Mouse (Mus musculus): Measurements from ENCODE around the gene Ptprn2. TPM values are rescaled to one million over a fixed set of nuclear protein-coding genes. Genes with fewer than 3 reads are reported as not detected.

The Ptprn2 gene
- polyA plus RNA-seq, 1 experiment: 0.22 TPM

DNA sequence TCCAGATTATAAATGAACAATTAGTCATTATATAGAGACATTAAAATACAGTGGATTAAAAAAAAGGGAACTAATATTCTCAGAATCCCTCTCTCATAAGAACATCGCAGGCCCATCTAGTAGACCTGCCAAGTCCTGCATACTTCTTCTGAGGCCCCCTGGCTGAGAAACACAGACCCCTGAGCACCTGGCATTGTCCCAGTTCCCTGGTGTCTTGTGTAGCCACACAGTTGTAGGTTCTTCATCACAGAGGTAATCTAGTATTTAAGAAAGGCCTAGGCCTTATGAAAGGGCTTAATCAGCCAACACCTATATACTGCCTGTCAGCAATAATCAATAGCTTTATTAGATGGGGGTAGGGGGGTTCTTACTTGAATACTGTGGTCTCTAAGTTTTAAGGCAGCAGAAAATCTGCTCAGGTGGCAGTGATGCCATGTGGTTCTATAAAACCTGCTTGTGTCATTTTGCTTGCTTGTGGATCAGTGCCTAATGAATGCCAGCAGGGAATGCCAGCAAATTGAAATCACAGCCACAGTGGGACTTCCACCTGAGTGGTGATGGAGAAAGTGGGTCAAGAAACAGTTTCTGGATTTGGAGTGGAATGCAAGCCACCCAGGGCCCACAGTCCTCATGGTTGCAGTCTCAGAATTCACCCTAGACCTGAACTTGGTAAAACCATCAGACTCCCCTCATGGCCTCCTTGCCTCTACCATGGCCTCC lies 388.5 kb downstream of the Ptprn2 start:
- Histone ChIP-seq H3K79me2 (ENCODE audit: control insufficient read depth, insufficient read depth) (no peaks in the 10 kb centered on the region), H3K4me3 (no peak overlapping the region), H3K27me3 (ENCODE audit: control insufficient read depth, insufficient read depth, insufficient read length) (no peaks in the 10 kb centered on the region), H3K4me2 (ENCODE audit: low read depth) (no peak overlapping the region), H3K36me3 (ENCODE audit: control insufficient read depth, insufficient read depth) (no peaks in the 10 kb centered on the region), H3ac (ENCODE audit: control insufficient read depth, insufficient read length) (no peak overlapping the region)
- TF ChIP-seq SRF (IDR thresholded peaks at IDR 0.05; ENCODE audit: control insufficient read depth, insufficient read length, low read depth) (no peak), MAX (IDR thresholded peaks at IDR 0.05; ENCODE audit: low read depth) (no peak), MYOG (IDR thresholded peaks at IDR 0.05; ENCODE audit: control insufficient read depth in 1 of 3, insufficient read depth in 1 of 3, insufficient read length in 2 of 3, low read depth in 2 of 3) (no peak), MYOD1 (IDR thresholded peaks at IDR 0.05; ENCODE audit: control insufficient read depth in 1 of 3, insufficient read length in 2 of 3, low read depth in 2 of 3) (no peak), POLR2AphosphoS2 (IDR thresholded peaks at IDR 0.05; ENCODE audit: insufficient read length, low read depth) (no peak), USF1 (IDR thresholded peaks at IDR 0.05; ENCODE audit: low read depth) (no peak), TCF12 (IDR thresholded peaks at IDR 0.05; ENCODE audit: insufficient read depth, poor library complexity, severe bottlenecking) (no peak), POLR2A (IDR thresholded peaks at IDR 0.05; ENCODE audit: insufficient read length, low read depth) (no peak), E2F4 (IDR thresholded peaks at IDR 0.05; ENCODE audit: insufficient read depth) (no peak), CEBPB (IDR thresholded peaks at IDR 0.05; ENCODE audit: insufficient read depth, poor library complexity, severe bottlenecking) (no peak), REST (IDR thresholded peaks at IDR 0.05; ENCODE audit: insufficient read depth, insufficient read length) (no peak)

DNA sequence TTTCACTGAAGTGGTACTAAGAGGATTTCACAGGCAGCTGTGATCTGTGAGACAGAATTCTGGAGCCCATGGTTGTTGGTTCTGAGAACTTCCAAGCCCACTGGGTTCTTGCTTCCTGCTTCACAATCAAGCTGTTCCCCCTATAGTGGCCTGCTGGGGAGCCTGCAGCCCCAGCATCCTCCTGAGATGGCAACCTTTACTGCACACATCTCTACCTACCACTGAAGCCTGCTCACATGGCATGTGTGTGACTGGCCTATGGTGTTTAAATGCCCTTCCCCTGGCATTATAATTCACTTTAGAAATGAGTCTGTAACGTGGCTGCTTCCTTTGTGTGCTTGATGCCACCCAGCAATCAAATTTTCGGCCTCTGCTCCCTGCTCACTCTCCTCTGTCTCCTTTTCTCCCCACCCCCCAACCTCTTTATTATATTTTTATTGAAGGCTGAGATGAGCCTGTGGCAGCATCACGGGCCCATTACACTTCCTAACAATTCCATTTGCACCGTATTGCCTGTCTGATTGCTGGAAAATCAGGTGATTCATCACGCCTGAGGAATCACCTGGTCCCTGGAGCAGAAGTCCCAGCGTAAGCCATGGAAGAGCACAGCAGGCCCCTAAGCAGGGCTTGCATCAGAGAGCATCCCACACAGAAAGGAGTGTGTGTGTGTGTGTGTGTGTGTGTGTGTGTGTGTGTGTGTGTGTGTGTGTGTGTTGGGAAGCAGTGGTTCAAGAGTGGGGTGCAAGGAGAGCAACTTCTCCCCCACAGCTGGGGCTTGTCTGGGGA lies 402.2 kb downstream of the Ptprn2 start:
- Histone ChIP-seq H3K36me3 (ENCODE audit: control insufficient read depth, insufficient read depth) (no peaks in the 10 kb centered on the region), H3K79me2 (ENCODE audit: control insufficient read depth, insufficient read depth) (no peaks in the 10 kb centered on the region), H3K4me2 (ENCODE audit: low read depth) (no peak overlapping the region), H3ac (ENCODE audit: control insufficient read depth, insufficient read length) (no peak overlapping the region), H3K4me3 (no peak overlapping the region), H3K27me3 (ENCODE audit: control insufficient read depth, insufficient read depth, insufficient read length) (no peaks in the 10 kb centered on the region)
- TF ChIP-seq E2F4 (IDR thresholded peaks at IDR 0.05; ENCODE audit: insufficient read depth) (no peak), TCF3 (IDR thresholded peaks at IDR 0.05; ENCODE audit: insufficient read length, low read depth) (no peak)

GRCm38 (mm10) chr12:116888856-116889255 lies 403.3 kb downstream of the Ptprn2 start:
- Histone ChIP-seq H3K79me2 (ENCODE audit: control insufficient read depth, insufficient read depth) (no peaks in the 10 kb centered on the region), H3K36me3 (ENCODE audit: control insufficient read depth, insufficient read depth) (no peaks in the 10 kb centered on the region), H3K4me2 (ENCODE audit: low read depth) (no peak overlapping the region), H3K4me3 (no peak overlapping the region), H3ac (ENCODE audit: control insufficient read depth, insufficient read length) (no peak overlapping the region), H3K27me3 (ENCODE audit: control insufficient read depth, insufficient read depth, insufficient read length) (no peaks in the 10 kb centered on the region)
- no peak for TF ChIP-seq POLR2A (IDR thresholded peaks at IDR 0.05; ENCODE audit: insufficient read length, low read depth)

DNA sequence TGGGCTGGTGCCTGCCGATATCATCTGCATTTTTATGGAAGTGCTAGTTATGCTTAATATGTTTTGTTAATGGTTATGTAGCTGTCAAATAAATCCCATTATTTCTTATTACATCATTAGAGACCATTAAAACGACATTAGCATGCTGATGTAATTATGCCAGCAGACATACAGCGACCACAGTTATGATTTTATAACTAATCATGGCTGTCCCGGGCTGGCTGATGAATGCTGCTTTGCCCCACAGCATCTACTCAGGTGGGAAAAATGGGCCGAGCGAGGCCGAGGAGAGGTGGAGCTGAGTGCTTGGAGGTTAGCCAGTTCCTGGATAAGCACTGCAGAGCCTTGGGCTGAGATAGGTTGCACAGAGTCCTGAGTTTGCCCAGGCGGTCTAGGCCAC lies 407.1 kb downstream of the Ptprn2 start:
- TF ChIP-seq TCF12 (IDR thresholded peaks at IDR 0.05; ENCODE audit: insufficient read depth, poor library complexity, severe bottlenecking) (no peak), USF1 (IDR thresholded peaks at IDR 0.05; ENCODE audit: low read depth) (no peak), REST (IDR thresholded peaks at IDR 0.05; ENCODE audit: insufficient read depth, insufficient read length) (no peak), MYOD1 (IDR thresholded peaks at IDR 0.05; ENCODE audit: control insufficient read depth in 1 of 3, insufficient read length in 2 of 3, low read depth in 2 of 3) (no peak), SRF (IDR thresholded peaks at IDR 0.05; ENCODE audit: control insufficient read depth, insufficient read length, low read depth) (no peak), POLR2A (IDR thresholded peaks at IDR 0.05; ENCODE audit: insufficient read length, low read depth) (no peak), POLR2AphosphoS2 (IDR thresholded peaks at IDR 0.05; ENCODE audit: insufficient read length, low read depth) (no peak), CEBPB (IDR thresholded peaks at IDR 0.05; ENCODE audit: insufficient read depth, poor library complexity, severe bottlenecking) (no peak), TCF3 (IDR thresholded peaks at IDR 0.05; ENCODE audit: insufficient read length, low read depth) (no peak), E2F4 (IDR thresholded peaks at IDR 0.05; ENCODE audit: insufficient read depth) (no peak), MAX (IDR thresholded peaks at IDR 0.05; ENCODE audit: low read depth) (no peak), MYOG (IDR thresholded peaks at IDR 0.05; ENCODE audit: control insufficient read depth in 1 of 3, insufficient read depth in 1 of 3, insufficient read length in 2 of 3, low read depth in 2 of 3) (no peak)
- no peaks in the 10 kb centered on the region for H3K36me3 ChIP-seq (ENCODE audit: control insufficient read depth, insufficient read depth)
- no peaks in the 10 kb centered on the region for H3K27me3 ChIP-seq (ENCODE audit: control insufficient read depth, insufficient read depth, insufficient read length)
- H3ac ChIP-seq (ENCODE audit: control insufficient read depth, insufficient read length): no peak overlapping the region
- H3K4me3 ChIP-seq: no peak overlapping the region
- no peak overlapping the region for H3K4me2 ChIP-seq (ENCODE audit: low read depth)
- no peaks in the 10 kb centered on the region for H3K79me2 ChIP-seq (ENCODE audit: control insufficient read depth, insufficient read depth)

DNA sequence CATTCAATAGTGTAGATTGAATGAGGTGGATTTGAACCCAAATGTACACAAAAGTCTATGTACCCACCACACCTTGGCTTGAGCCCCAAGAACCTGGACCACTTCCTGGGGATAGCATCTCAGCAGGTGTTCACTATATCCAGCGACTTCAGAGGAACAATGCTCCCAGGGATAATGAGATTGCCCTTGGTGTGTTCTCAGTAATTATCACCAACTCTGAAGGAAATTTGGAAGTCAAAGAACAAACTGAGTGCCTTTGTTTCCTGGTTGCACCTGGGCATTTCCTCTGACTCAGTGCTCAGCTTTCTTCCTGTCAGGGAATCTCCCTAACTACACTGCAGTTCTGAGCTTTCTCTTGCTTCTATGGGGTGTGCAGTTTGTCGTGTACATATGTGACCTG lies 411.1 kb downstream of the Ptprn2 start:
- H3ac ChIP-seq (ENCODE audit: control insufficient read depth, insufficient read length): no peak overlapping the region

More for the DNA sequence above, 411.1 kb downstream of the Ptprn2 start:
- Histone ChIP-seq H3K36me3 (ENCODE audit: control insufficient read depth, insufficient read depth) (no peaks in the 10 kb centered on the region), H3K27me3 (ENCODE audit: control insufficient read depth, insufficient read depth, insufficient read length) (no peaks in the 10 kb centered on the region), H3K4me2 (ENCODE audit: low read depth) (no peak overlapping the region), H3K79me2 (ENCODE audit: control insufficient read depth, insufficient read depth) (no peaks in the 10 kb centered on the region), H3K4me3 (no peak overlapping the region)
- TF ChIP-seq TCF3 (IDR thresholded peaks at IDR 0.05; ENCODE audit: insufficient read length, low read depth): no peak
- TF ChIP-seq MYOD1 (IDR thresholded peaks at IDR 0.05; ENCODE audit: control insufficient read depth in 1 of 3, insufficient read length in 2 of 3, low read depth in 2 of 3): no peak
- no peak for TF ChIP-seq E2F4 (IDR thresholded peaks at IDR 0.05; ENCODE audit: insufficient read depth)
- no peak for TF ChIP-seq REST (IDR thresholded peaks at IDR 0.05; ENCODE audit: insufficient read depth, insufficient read length)
- TF ChIP-seq SRF (IDR thresholded peaks at IDR 0.05; ENCODE audit: control insufficient read depth, insufficient read length, low read depth): no peak
- TF ChIP-seq MYOG (IDR thresholded peaks at IDR 0.05; ENCODE audit: control insufficient read depth in 1 of 3, insufficient read depth in 1 of 3, insufficient read length in 2 of 3, low read depth in 2 of 3): no peak
- no peak for TF ChIP-seq POLR2AphosphoS2 (IDR thresholded peaks at IDR 0.05; ENCODE audit: insufficient read length, low read depth)
- TF ChIP-seq USF1 (IDR thresholded peaks at IDR 0.05; ENCODE audit: low read depth): no peak
- TF ChIP-seq TCF12 (IDR thresholded peaks at IDR 0.05; ENCODE audit: insufficient read depth, poor library complexity, severe bottlenecking): no peak
- TF ChIP-seq CEBPB (IDR thresholded peaks at IDR 0.05; ENCODE audit: insufficient read depth, poor library complexity, severe bottlenecking): no peak
